Mouse (Mus musculus) cerebellum, adult 8-10 months (tissue): Measurements from ENCODE around the gene Stx5a.
"Not testable (repeated sequence)": the region's sequence is repeated elsewhere in the genome, so short reads cannot be mapped to it uniquely, and the experiment has no call there.

ENCODE experiments used
- DNase-seq: peaks from one replicate; pipeline ENCODE4 v3.0.0; 2022

The Stx5a gene

DNA sequence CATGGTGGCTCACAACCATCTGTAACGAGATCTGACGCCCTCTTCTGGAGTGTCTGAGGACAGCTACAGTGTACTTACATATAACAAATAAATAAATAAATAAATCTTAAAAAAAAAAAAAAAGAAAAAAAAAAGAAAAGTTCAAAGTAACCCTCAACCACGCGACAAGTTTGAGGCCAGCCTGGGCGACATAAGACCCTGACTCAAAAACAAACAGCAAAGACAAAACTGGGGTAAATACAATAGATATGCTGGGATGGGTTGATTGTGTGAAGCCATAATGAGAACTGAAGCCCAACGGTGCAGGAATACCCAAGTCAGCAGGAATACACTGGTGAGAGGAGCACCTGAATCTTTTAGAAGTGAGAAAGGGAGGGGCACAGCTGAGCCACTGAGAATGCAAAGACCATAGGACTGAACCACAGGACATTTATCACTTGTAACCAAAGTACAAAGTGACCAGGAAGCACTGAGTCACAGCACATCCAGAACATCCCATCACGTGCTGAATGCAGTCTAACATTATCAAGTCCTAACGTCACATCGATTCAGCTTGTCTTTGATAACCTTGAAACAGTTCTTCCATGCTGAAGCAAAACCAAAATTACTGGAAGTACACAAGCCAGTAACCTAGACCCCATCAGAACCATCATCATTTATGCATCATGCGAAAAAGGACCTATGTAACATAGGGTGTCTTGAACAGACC is 24.3 kb upstream of the Stx5a start:
- DNase-seq: no peak

DNA sequence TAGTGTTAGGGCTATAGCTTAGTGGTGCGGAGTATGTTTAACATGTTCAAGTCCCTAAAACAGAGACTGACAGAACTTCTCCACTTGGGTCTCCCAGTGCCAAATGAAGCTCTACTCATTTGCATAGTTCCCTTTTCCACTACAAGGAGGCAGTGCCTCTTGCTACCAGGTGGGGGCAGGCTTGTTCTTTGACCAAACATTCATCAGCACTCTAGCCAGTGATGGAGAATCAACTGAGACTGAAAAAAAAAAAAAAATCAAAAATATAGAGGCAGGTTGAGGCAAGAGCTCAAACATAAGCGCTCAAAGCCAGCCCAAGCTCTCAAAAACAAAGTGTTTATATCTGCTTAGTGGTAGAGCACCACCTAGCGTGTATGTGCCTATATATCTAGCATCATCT is 22.9 kb upstream of the Stx5a start:
- DNase-seq: no peak

DNA sequence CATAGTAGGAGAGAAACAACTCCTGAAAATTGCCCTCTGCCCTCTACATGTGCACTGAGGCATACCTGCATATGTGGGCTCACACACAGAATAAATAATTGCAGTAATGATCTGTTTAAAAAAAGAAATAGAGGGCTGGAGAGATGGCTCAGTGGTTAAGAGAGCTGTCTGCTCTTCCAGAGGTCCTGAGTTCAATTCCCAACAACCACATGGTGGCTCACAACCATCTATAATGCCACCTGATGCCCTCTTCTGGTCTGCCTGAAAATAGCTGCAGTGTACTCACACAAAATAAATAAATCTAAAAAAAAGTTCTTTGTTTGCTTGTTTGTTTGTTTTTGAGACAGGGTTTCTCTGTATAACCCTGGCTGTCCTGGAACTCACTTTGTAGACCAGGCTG is 22.2 kb upstream of the Stx5a start:
- DNase-seq: not testable (repeated sequence)

DNA sequence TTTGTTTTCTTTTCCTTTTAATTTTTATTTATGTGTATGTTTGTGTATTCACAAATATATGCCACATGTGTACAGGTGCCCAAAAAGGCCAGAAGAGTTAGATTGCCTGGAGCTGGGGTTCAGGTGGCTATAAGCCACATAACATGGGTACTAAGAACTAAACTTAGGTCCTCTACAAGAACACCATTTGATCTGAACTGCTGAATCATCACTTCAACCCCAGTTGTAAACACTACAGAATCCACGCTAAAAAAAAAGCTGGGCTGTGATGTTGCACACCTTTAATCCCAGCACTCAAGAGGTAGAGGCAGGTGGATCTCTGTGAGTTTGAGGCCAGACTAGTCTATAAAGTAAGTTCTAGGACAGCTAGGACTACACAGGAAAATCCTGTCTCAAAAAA is 19.8 kb upstream of the Stx5a start:
- DNase-seq: no peak

DNA sequence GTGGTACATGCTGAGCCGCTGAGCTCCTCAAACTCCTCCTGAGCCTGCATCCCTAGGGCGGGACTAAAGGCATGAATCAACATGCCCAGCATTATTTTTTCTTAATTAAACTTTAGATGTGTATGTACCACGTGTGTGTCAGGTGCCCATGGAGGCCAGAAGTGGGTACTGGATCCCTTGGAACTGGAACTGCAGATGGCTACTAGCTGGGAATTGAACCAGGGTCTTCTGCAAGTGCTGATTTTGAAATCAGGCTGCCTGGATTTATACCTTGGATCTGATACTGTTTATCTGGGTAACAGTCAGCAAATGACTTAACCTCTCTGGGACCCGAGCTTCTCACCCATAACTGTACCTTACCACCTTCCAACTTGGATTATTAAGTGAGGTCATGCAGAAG is 19.2 kb upstream of the Stx5a start:
- no peak for DNase-seq

DNA sequence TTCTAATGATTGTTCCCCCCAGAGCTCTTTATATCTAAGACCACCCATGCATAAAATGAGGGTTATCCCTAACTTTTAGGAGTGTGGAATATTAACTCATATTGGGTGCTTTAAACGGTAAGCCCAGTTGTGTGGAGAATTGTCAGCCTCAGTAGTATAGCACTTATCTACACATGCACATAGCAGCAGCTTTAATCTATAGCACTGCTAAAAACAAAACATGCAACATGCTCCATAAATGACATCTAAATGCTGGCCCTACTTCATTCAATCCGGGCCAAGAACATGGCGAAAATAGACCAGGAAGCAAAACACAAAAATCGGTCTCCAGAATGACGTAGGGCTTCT is 18.7 kb upstream of the Stx5a start:
- no peak for DNase-seq

DNA sequence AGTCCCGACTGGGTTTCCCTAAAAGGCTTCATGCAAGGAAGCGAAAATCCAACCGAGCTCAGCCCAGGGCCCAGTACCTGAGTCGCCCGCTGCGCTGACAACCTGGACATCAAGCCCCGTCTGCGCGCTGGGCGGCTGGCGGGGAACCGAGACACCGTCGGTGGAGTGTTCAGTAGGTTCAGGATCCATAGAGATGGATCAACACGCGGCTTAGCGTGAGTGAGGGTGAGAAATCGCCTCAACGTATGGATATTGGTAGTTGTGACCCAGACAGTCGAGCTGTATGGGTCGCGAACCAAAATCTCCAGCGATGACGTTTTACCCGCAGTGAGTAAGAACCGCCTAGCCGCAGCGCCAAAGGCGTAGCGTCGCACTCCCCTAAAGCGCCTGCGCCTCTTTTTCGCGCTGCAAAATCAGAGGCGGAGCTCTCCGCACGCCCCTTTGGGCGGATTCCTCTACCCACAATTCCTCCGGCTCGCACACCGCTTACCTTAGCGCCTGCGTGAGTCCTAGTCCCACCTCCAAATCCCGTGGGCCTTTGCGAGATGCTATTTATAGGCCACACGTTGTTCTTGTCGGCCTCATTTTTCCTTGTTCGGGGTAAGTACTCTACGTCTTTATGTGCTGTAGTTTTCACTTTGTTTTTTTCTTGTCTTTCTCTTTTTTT is 18.2 kb upstream of the Stx5a start, which contains the start of gene Slc3a2:
Gene Slc3a2 (minus strand): TSS at position 463 of the 667 bp plus-strand sequence.
- peak; percentile 96 for DNase-seq

DNA sequence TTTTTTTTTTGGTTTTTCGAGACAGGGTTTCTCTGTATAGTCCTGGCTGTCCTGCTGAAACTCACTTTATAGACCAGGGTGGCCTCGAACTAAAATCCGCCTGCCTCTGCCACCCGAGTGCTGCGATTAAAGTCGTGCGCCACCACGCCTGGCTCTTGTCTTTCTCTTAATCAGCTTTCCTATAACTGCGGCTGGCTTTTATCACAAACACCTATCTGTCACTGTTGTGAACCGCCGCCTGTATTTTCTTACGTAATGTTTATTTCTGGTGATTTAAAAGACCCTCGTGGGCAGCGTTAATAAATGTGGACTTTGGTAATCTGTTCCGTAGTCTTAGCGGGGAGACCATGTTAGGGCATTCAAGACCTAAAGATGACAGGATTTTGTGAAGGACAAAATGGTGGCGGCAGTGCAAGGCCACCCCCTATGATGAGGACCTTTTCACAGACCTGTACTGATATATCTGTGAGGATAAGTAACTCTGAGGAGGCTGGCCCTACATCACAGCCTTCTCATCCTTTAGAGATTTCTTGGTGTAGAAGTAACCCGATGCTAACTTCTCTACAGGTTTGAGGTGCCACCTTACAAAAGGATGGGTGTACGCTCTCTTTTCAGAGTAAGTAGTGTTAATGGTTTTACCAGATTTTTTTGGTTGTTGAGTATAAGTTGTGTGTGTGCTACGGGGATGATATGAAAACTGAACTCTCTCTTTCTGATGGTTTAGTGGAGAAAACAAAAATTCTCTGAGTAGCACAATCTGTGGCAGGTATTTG is 17.5 kb upstream of the Stx5a start:
- no peak for DNase-seq

DNA sequence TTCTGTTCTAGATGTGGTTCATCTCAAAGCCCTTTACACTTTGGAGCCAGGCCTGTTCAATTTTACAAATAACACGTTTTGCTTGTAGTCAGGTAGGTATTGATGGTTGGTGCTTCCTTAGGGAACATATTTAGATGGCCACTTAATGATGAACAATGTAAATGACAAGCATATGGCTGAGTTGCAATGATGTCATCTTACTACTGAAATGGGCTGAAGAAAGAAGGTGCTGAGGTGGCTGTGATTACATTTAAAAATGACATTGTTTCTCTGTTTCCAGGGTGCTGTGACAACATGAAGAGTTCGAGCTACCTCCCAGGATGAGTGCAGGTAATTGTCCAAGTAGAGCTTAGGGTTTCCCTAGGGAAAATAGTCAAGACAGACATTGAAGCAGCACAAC is 16.8 kb upstream of the Stx5a start:
- DNase-seq: no peak

DNA sequence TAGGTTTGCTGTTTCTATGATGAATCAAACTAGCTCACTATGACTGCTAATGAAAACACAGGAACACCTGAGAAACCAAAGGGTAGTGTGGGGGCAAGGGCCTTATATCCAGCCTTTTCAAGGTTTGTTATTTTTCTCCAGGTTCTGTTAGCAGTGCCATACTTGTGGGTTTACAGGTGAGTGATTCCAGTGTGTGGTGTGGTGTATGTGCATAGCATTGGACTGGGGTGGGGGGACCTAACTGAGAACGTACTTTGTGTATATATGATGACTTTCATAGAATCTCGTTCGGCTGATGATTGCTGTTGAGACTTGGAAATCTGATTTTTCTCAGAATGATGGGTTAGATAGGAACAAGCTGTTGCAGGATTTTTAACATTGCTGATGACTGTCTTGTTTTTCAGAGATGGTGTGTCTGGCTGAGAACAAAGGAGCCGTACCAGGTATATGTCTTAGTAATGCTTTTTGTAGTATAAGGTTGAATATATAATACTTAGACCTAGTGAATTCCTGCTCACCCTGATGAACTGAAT is 16.1 kb upstream of the Stx5a start:
- no peak for DNase-seq

DNA sequence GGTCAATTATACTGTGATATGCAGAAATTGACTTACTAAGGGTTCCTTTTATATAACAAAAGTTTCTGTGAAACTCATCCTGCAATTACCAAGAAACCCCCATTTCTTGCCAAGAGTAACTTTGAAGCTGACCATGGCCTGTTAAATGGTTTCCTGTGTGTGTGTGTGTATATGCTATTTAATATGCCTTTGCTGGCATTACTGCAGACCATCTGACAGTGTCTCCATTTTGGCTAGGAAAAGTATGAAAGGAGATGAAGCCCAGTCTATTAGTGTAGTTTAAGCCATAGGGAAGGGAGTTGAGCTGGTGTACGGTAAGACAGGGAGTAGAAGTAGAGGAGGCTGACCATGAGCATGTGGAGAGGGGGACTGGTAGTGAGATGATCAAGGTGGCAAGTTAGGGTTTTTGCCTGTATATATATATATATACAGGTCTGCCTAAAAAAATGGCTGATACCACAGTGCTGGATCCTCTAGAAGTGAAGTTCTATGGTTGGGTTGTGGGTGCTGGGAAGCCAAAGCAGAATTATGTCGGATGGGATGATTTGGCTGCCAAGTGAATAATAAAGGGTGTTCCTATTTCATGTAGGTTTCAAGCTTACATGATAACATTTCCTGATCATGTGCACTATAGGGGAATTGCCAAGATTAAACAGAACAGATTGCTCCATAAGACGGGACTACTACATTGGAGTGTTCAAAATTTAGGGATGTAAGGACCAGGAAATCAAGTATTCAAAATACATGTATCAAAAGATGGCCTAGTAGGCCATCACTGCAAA is 14.4 kb upstream of the Stx5a start:
- no peak for DNase-seq

DNA sequence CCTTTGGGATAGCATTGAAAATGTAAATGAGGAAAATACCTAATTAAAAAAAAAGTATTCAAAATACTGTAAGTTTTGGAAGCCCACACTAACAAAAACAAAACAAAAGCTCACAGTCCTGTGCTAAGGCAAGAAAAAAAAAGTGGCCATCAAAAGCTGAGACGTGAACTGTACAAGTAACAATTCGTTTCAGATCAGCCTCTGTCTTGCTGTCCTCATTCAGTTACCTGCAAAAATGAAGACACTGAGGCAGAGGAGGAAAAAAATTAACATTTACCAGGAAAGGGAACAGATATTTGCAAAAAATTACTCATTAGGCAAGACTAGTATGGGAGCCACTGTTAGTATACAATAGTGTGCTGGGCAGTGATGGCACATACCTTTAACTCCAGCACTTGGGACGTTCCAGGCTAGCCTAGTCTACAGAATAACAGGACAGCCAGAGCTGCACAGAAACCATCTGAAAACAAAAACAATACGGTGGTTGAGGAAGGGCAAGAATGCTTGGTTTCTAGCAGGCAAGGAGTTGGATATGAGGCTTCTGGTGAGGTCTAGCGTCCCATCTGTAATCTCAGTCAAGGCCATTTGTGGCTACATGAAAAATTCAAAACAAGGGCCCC is 13.6 kb upstream of the Stx5a start:
- no peak for DNase-seq

DNA sequence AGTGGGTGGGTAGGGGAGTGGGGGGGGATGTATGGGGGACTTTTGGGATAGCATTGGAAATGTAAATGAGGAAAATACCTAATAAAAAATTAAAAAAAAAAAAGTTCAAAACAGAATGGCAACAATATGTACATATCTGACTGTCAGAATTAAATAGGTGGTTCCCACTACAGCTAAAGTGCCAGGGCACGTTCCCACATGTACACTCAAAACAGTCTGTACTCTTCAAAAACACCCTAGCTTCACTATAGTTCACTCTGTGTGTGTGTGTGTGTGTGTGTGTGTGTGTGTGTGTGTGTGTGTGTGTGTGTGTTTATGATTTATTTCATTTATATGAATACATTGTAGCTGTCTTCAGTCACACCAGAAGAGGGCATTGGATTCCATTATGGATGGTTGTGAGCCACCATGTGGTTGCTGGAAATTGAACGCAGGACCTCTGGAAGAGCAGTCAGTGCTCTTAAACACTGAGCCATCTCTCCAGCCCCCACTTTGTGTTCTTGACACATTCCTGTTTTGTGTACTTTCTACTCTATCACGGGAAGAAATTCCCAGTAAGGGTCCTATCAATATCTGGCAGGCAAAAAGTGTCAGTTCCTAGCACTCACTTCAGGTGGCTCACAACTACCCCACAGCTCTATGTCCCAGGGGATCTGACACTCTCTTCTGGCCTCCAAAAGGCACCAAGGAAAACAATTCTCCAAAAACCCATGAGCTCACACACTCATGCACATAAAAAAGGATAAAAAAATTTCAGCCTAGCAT is 12.7 kb upstream of the Stx5a start:
- DNase-seq: not testable (repeated sequence)

DNA sequence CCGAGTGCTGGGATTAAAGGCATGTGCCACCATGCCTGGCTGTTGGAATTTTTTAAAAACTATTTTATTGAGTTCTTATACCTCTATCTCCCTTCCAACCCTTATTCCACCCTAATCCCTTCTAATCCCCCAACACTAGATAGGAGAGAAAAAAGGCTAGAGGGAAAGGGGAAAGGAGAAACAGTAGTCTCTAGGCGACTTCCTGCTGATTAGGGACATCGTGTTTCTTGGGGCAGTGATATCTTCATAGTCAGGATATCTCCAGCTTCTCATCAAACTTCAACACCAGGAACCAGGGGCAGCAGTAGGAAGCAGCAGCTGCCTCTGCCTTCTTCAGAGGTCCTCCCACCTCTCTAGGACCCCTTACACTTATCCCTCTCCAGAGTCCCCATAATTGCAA is 6.9 kb upstream of the Stx5a start:
- DNase-seq: no peak

DNA sequence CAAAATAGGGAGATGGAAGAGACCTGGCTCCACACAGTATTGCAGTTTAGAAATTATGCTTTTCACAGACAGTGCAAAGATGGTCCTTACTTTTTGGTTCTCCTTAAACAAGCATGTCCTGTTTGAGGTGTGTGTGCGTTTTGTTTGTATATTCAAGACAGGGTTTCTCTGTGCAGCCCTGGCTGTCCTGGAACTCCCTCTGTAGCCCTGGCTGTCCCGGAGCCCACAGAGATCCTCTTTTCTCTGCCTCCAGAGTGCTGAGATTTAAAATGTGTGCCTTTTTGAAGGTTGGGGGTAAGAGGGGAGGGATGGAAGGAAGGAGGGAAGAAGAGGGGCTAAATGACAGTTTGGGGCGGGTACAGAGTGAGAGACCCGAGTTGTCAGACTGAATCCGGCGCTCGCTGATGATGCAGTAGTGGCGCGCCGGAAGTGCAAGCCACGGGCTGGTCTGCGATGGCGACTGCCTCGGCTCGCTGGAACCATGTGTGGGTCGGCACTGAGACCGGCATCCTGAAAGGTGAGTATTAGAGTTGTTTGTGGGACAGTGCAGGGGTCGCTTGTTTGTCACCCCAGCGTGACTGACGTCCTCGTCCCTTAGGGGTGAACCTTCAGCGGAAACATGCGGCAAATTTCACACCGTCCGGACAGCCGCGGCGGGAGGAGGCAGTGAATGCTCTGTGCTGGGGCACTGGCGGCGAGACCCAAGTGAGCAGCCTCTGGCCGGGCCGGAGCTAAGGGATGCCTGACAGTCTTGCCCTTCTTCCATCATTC is 5.6 kb upstream of the Stx5a start, which contains the start of gene Wdr74:
Gene Wdr74 (plus strand): TSS at position 439 of the 771 bp plus-strand sequence.
- peak; percentile 88 for DNase-seq

DNA sequence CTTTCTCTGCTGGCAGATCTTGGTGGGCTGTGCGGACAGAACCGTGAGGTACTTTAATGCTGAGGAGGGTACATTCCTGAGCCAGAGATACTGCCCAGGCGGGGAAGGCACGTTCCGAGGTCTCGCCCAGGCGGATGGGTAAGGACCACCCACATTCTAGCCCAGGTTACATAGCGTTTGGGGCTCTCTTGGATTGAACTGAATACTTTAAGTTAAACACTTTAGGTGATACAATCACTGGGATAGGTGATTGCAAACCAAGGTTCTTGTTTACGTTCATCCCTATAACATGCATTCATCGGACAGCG is 5.1 kb upstream of the Stx5a start:
- DNase-seq: no peak

DNA sequence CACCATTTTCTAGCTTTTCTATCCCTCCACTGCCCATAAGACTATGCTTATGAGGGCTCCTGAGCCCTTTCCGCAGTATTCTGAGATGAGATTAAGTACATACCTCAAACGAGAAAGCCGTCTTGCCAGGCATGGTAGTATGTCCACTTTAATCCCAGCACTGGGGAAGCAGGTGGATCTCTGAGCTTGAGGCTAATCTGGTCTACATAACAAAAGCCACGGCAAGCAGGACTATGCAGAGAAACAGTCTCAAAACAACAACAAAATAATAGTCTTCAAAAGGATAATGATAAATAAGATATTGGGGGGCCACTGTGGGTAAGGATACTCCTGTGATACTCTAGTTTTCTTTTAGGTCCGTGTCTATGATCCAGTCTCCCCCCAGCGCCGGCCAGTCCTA is 2.3 kb upstream of the Stx5a start:
- no peak for DNase-seq

DNA sequence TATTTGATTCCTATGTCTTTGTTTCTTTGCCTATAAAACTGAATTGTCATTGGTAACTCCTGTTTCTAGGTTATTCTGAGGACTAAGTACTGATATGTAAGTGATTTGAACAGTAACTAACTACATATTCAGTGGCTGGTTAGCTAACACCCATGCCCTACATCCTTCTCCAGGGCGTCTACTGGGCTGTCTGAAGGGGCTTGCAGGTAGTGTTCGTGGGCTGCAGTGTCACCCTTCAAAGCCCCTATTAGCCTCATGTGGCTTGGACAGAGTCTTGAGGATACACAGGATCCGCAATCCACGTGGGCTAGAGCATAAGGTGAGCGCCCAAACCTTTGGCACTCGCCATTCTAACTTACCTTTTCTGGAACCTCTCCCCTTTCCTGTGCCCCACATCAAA is 1.6 kb upstream of the Stx5a start:
- no peak for DNase-seq

DNA sequence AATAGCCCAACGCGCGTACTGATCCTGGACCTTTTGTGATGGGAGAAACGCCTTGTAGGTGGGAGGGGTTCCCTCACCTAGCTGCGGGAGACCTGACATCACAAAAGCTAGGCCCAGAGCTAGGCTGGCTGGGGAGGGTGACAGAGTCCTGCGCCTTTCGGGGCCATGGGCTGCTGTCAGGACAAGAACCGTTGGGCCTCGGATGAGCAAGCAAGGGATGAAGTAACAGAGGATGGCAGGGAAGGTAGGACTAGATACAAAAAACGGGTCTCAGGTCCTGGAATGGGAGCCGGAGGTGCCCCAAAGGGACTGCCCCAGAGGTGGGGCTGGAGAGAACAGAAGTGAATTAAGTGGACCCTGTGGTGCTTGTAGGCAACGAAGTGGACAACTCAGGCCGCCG is 610 bp upstream of the Stx5a start, which contains the start of gene 1700092M07Rik:
Gene 1700092M07Rik (plus strand): TSS at position 116 of the 400 bp plus-strand sequence.
- DNase-seq: no peak

DNA sequence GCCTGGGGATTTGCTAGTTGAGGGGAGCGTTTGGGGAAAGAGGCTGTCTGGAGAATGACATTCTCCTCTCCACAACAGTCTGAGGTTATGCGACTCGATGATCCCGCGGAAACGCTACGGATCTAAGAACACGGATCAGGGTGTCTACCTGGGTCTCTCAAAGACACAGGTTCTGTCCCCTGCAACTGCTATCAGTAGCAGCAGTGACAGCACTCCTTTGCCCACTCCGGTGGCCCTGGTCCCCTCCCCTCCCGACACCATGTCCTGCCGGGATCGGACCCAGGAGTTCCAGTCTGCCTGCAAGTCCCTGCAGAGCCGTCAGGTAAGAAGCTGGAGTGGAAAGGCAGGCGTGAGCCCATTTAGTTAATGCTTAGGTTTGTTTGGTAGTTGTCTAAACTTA is 963 bp downstream of the Stx5a start:
- DNase-seq: no peak

DNA sequence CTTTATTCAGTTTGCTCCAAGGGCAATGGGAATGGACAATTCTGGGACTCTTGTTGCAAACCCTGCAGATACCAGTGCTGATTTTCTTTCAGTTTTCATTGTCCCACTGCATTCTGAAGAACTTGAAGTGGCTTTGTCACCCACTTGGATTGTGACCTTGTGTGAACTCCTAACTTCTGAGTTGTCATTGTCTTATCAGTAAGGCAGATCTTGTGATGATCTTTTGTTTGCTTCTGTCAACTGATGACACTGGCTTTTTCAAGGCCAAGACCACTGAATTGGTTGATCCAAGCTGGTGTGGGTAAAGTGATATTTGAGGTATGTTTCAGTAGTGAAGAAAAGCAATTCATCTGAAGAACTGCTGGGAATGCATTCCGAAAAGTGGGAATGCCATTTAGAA is 4.2 kb downstream of the Stx5a start:
- DNase-seq: no peak
